Mouse (Mus musculus) c-Kit-positive CD71-positive TER-119-negative erythroid progenitor cells, embryonic 14.5 days (primary cell): ENCODE measurements around the gene Rmnd1.

Experiments used
- DNase-seq: peaks from one replicate; pipeline ENCODE4 v3.0.0-alpha.2; 2013; ENCODE audit warnings: low read depth

Rmnd1 gene

DNA sequence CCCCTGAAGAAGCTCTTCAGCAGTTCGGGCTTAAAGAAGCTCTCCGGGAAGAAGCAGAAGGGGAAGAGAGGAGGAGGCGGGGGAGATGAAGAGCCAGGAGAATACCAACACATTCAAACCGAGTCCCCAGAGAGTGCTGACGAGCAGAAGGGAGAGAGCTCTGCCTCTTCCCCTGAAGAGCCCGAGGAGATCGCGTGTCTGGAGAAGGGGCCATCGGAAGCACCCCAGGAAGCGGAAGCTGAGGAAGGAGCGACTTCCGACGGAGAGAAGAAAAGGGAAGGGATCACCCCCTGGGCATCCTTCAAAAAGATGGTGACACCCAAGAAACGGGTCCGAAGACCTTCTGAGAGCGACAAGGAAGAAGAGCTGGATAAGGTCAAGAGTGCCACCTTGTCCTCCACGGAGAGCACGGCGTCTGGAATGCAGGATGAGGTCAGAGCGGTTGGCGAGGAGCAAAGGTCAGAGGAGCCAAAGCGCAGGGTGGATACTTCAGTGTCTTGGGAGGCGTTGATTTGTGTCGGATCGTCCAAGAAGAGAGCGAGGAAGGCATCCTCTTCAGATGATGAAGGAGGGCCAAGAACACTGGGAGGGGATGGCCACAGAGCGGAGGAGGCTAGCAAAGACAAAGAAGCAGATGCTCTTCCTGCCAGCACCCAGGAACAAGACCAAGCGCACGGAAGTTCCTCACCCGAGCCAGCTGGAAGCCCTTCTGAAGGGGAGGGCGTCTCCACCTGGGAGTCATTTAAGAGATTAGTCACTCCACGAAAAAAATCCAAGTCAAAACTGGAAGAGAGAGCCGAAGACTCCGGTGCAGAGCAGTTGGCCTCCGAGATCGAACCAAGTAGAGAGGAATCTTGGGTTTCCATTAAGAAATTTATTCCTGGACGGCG lies 77.6 kb downstream of the Rmnd1 start:
- DNase-seq: no peak
